Mouse (Mus musculus): ENCODE measurements around the gene Egr4. TPM values are rescaled to one million over a fixed set of nuclear protein-coding genes. Genes with fewer than 3 reads are reported as not detected.

The Egr4 gene
- polyA plus RNA-seq, 1 experiment: not detected

DNA sequence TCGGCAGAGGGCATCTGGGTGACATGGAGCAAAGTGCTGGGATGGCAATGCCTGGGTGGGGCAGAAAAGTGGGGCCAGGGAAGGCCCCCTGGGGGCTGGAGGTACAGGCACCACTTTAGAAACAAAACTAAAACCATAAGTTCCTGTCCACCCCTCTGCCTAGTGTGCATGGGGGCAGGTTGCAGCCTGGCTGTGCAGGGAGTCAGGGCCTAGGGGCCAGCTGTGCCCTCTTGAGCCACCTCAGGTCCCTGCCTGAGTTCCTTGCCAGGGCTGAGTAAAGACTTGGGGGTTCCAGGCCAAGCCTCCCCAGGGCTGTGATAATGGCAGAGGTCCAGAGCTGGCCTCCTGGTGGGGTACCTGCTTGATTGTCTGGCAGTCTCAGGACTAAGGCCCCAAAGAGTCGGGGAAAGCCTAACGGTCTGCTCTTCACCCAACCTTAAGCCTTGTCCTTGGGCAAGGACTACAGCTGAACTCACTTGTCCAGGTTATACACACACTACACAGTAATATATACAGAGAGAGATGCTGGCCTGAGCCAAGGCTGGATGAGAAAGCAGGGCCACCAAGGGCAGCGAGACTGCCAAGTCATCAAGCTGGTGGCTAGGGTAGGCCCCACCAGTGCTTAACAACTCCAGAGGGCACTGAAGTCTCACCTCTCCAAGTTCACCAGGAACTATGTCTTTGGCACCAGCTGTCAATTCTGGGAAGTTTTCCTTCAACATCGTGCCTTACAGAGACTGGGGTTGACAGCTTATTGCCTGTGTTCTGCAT, 43.5 kb downstream of the Egr4 start:
- H3K27ac ChIP-seq (ENCODE audit: insufficient read depth, low read depth, low read length): no peak overlapping the region
- H3K4me3 ChIP-seq (ENCODE audit: insufficient read depth, low read depth, low read length): no peak overlapping the region
- no peak for TF ChIP-seq POLR2A (IDR thresholded peaks at IDR 0.05; ENCODE audit: insufficient read depth, low read depth, low read length)
- TF ChIP-seq CTCF (IDR thresholded peaks at IDR 0.05; ENCODE audit: insufficient read depth, low read depth, low read length): no peak
- WGBS: 71% methylated on average over 5 of the region's 5 CpGs
- H3K4me1 ChIP-seq (ENCODE audit: control insufficient read depth, insufficient read depth, low read length): peaks cover 4% of the 10 kb centered on the region

DNA sequence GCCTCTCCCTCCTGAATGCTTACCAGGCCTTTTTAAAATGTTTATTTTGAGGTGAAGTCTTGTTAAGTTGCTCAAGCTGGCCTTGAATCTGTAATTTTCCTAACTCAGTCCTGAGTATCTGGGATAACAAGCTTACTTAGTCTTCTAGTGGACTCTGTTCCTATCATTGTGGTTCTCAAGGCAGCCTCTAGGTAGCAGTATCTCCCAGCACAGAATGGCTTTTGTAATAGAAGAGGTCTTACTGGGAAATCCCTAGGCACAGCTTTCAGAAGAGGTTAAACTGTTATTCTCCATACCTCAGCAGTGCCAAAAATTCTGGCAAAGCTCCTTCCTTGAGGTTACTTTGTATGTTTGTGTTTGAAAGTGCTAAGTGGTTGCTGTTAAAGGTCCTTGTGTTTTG, 48.0 kb downstream of the Egr4 start:
- H3K4me3 ChIP-seq (ENCODE audit: insufficient read depth, low read depth, low read length): no peak overlapping the region
- no peaks in the 10 kb centered on the region; the same call in 1 of the 2 replicates for H3K4me1 ChIP-seq (ENCODE audit: control insufficient read depth, insufficient read depth, low read length)
- TF ChIP-seq CTCF (IDR thresholded peaks at IDR 0.05; ENCODE audit: insufficient read depth, low read depth, low read length) (no peak), POLR2A (IDR thresholded peaks at IDR 0.05; ENCODE audit: insufficient read depth, low read depth, low read length) (no peak)
- H3K27ac ChIP-seq (ENCODE audit: insufficient read depth, low read depth, low read length): no peak overlapping the region

Other genes starting within 250 kb of the Egr4 start
- gene Sfxn5, start 180.2 kb downstream of the Egr4 start, polyA plus RNA-seq (2012; ENCODE audit: insufficient read depth, insufficient read length, low replicate concordance, missing spikeins): not detected in 2 replicates
- not detected in 2 replicates for gene Rab11fip5, start 139.0 kb downstream of the Egr4 start, polyA plus RNA-seq (2012; ENCODE audit: insufficient read depth, insufficient read length, low replicate concordance, missing spikeins)
- gene Noto, start 89.7 kb downstream of the Egr4 start, polyA plus RNA-seq (2012; ENCODE audit: insufficient read depth, insufficient read length, low replicate concordance, missing spikeins): not detected in 2 replicates
- not detected in 2 replicates for gene Smyd5, start 81.6 kb downstream of the Egr4 start, polyA plus RNA-seq (2012; ENCODE audit: insufficient read depth, insufficient read length, low replicate concordance, missing spikeins)
- not detected in 2 replicates for gene Cct7, start 62.1 kb downstream of the Egr4 start, polyA plus RNA-seq (2012; ENCODE audit: insufficient read depth, insufficient read length, low replicate concordance, missing spikeins)
- gene Pradc1, start 61.6 kb downstream of the Egr4 start, polyA plus RNA-seq (2012; ENCODE audit: insufficient read depth, insufficient read length, low replicate concordance, missing spikeins): not detected in 2 replicates
- gene Fbxo41, start 10.6 kb downstream of the Egr4 start, polyA plus RNA-seq (2012; ENCODE audit: insufficient read depth, insufficient read length, low replicate concordance, missing spikeins): not detected in 2 replicates
- 30.3 TPM in 1 of 2 replicates, not detected in the other for gene Alms1, start 73.9 kb upstream of the Egr4 start, polyA plus RNA-seq (2012; ENCODE audit: insufficient read depth, insufficient read length, low replicate concordance, missing spikeins)
- gene Nat8f7, start 199.6 kb upstream of the Egr4 start, polyA plus RNA-seq (2012; ENCODE audit: insufficient read depth, insufficient read length, low replicate concordance, missing spikeins): not detected in 2 replicates

Data from olfactory bulb, adult 2 months (tissue).